Comparison of ENCODE assay signal across 16 mouse cellular contexts in the genomic region with DNA sequence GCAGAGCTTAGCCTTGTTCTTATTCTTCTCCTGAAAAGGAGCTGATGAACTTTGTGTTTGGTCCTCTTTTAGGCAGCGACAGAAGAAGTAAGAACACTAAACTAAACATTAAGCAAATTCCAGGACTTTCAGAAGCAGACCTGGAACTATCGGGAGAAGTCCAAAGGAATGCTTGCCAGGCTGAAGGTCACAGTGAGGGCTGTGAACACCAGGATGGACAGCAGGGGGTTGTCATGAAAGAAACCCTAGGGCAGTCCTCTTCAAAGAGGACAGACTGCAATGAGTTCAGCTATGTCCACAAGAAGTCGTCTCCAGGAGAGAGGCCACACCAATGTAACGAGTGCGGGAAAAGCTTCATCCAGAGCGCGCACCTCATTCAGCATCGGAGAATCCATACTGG.
"Had no signal": no experiment of that assay in that cellular context is flagged by ENCODE, and none has a peak within 500 bp of the region (broad histone marks: within the 10 kb centered on the region; RNA-seq: fewer than 3 reads in every experiment).

No protein-coding gene starts in this region.

- H3K4me3 ChIP-seq: limb, embryonic 12.5 days; liver, embryonic 15.5 days; myocyte; neural tube, embryonic 15.5 days had no signal

- H3K9ac ChIP-seq: limb, embryonic 12.5 days; liver, embryonic 15.5 days; neural tube, embryonic 15.5 days had no signal

- H3K4me2 ChIP-seq: limb, embryonic 12.5 days; liver, embryonic 15.5 days; neural tube, embryonic 15.5 days had no signal

- DNase-seq: layer of hippocampus, adult 9-11 months; layer of hippocampus, postnatal 36 days; liver; lung, adult 2 months; lung, postnatal 36 days; midbrain, embryonic 14.5 days; right cerebral cortex, adult 18-20 months; right cerebral cortex, postnatal 25 days; thymus, postnatal 36 days had no signal

- H3K27me3 ChIP-seq: limb, embryonic 12.5 days; liver, embryonic 15.5 days; neural tube, embryonic 15.5 days had no signal

- H3K27ac ChIP-seq: limb, embryonic 12.5 days; liver, embryonic 15.5 days; neural tube, embryonic 15.5 days had no signal

- H3K9me3 ChIP-seq: limb, embryonic 12.5 days; liver, embryonic 15.5 days; neural tube, embryonic 15.5 days had no signal

- H3K4me1 ChIP-seq: limb, embryonic 12.5 days; liver, embryonic 15.5 days; neural tube, embryonic 15.5 days had no signal

- ATAC-seq: inflammation-experienced regulatory T-cells, adult 6 months; intestine, postnatal 0 days; lung, postnatal 0 days had no signal
